Mouse (Mus musculus): Measurements from ENCODE around the gene Ebf4. TPM values are rescaled to one million over a fixed set of nuclear protein-coding genes. Genes with fewer than 3 reads are reported as not detected.

Ebf4 gene
- polyA plus RNA-seq, 2 experiments from 2014 or later = not detected

GRCm38 (mm10) chr2:130390993-130391625 lies 96.1 kb downstream of the Ebf4 start:
- ATAC-seq = no peak

GRCm38 (mm10) chr2:130392836-130393235 lies 97.9 kb downstream of the Ebf4 start:
- ATAC-seq = no peak

GRCm38 (mm10) chr2:130395696-130396095 lies 100.7 kb downstream of the Ebf4 start:
- ATAC-seq = no peak

GRCm38 (mm10) chr2:130397186-130397985 lies 102.4 kb downstream of the Ebf4 start, which contains the start of gene Cpxm1:
Gene Cpxm1 (minus strand): TSS chr2:130397574.
- ATAC-seq = no peak

- ATAC-seq = no peak
Observed at GRCm38 (mm10) chr2:130398091-130398490, 103.1 kb downstream of the Ebf4 start.

- ATAC-seq = no peak
Observed at GRCm38 (mm10) chr2:130400046-130400445, 105.1 kb downstream of the Ebf4 start.

GRCm38 (mm10) chr2:130401891-130402290 lies 106.9 kb downstream of the Ebf4 start:
- no peak for ATAC-seq

- ATAC-seq = no peak
Observed at GRCm38 (mm10) chr2:130404939-130405338, 110.0 kb downstream of the Ebf4 start, which contains the start of the genes Gm28372 and 1700020A23Rik. Gene Gm28372 (plus strand): TSS chr2:130405239. Gene 1700020A23Rik (plus strand): TSS chr2:130405259.

- no peak for ATAC-seq
Observed at GRCm38 (mm10) chr2:130406178-130406577, 111.2 kb downstream of the Ebf4 start, which contains the start of gene Tmem239. Gene Tmem239 (plus strand): TSS chr2:130406478.

GRCm38 (mm10) chr2:130408194-130408593 lies 113.2 kb downstream of the Ebf4 start:
- ATAC-seq = no peak

- peak; percentile 72 for ATAC-seq
Observed at GRCm38 (mm10) chr2:130411558-130412495, 116.9 kb downstream of the Ebf4 start.

- no peak for ATAC-seq
Observed at GRCm38 (mm10) chr2:130412775-130413174, 117.8 kb downstream of the Ebf4 start.

GRCm38 (mm10) chr2:130414094-130414856 lies 119.3 kb downstream of the Ebf4 start:
- no peak for ATAC-seq

Other genes with a start within 250 kb of the Ebf4 start
- gene Tgm6, start 182.8 kb upstream of the Ebf4 start, polyA plus RNA-seq (2017; shearing (Covaris generic)) = not detected
- gene Snrpb, start 115.8 kb upstream of the Ebf4 start, polyA plus RNA-seq (2017; shearing (Covaris generic)) = 100 to 1,000 TPM; 354 to 438 TPM
- gene Tmc2, start 100.0 kb upstream of the Ebf4 start, polyA plus RNA-seq (2017; shearing (Covaris generic)) = under 1 TPM in 1 of 2 experiments, not detected in 1; 0.12 TPM
- gene Nop56, start 20.7 kb upstream of the Ebf4 start, polyA plus RNA-seq (2017; shearing (Covaris generic)) = 100 to 1,000 TPM; 293 to 306 TPM
- 100 to 1,000 TPM; 132 to 167 TPM for gene Idh3b, start 10.6 kb upstream of the Ebf4 start, polyA plus RNA-seq (2017; shearing (Covaris generic))
- gene Cpxm1, start 102.4 kb downstream of the Ebf4 start, polyA plus RNA-seq (2017; shearing (Covaris generic)) = 1 to 10 TPM in 1 of 2 experiments, under 1 TPM in 1; 0.24 to 1.2 TPM
- not detected for gene Gm28372, start 110.1 kb downstream of the Ebf4 start, polyA plus RNA-seq (2017; shearing (Covaris generic))
- gene 1700020A23Rik, start 110.1 kb downstream of the Ebf4 start, polyA plus RNA-seq (2017; shearing (Covaris generic)) = not detected
- not detected for gene Tmem239, start 111.3 kb downstream of the Ebf4 start, polyA plus RNA-seq (2017; shearing (Covaris generic))
- gene Vps16, start 129.2 kb downstream of the Ebf4 start, polyA plus RNA-seq (2017; shearing (Covaris generic)) = 100 to 1,000 TPM; 132 to 174 TPM
- gene Pced1a, start 129.5 kb downstream of the Ebf4 start, polyA plus RNA-seq (2017; shearing (Covaris generic)) = 10 to 100 TPM; 11.6 to 18.4 TPM
- 10 to 100 TPM; 58.1 to 69.6 TPM for gene Ptpra, start 155.1 kb downstream of the Ebf4 start, polyA plus RNA-seq (2017; shearing (Covaris generic))

Measured in activated CD4-positive, CD25-positive, alpha-beta regulatory T cell, adult 4 months (primary cell).